Mouse (Mus musculus) forebrain, embryonic 16.5 days (tissue): Measurements from ENCODE around the gene Gcc1. TPM values are rescaled to one million over a fixed set of nuclear protein-coding genes. Genes with fewer than 3 reads are reported as not detected.

Experiments
- ATAC-seq: fragments of 200-750 bp; cut with Nextera tagmentation; 2 replicates; pipeline ENCODE4 v1.8.0; 2017; ENCODE audit warnings: mild to moderate bottlenecking, moderate library complexity
- H3K27ac ChIP-seq: fragments of 300-500 bp; sonication (generic); 2 replicates; pipeline ENCODE4 v1.5.1; 2014; ENCODE audit warnings: low read length, control low read depth
- H3K27me3 ChIP-seq: fragments of 300-500 bp; sonication (generic); replicated peaks from 2 replicates; pipeline ENCODE4 v1.6.1; 2014; ENCODE audit warnings: low read length; ENCODE audit not compliant: control insufficient read depth, insufficient read depth
- H3K36me3 ChIP-seq: fragments of 300-500 bp; sonication (generic); 2 replicates; pipeline ENCODE4 v1.6.1; 2014; ENCODE audit not compliant: control insufficient read depth, insufficient read depth
- H3K4me1 ChIP-seq: fragments of 300-500 bp; sonication (generic); replicated peaks from 2 replicates; pipeline ENCODE4 v1.6.1; 2014; ENCODE audit warnings: low read length; ENCODE audit not compliant: control insufficient read depth, insufficient read depth
- H3K4me2 ChIP-seq: fragments of 300-500 bp; sonication (generic); 2 replicates; pipeline ENCODE4 v1.6.1; 2014; ENCODE audit warnings: mild to moderate bottlenecking, low read length, control low read depth
- H3K4me3 ChIP-seq: fragments of 300-500 bp; sonication (generic); replicated peaks from 2 replicates; pipeline ENCODE4 v1.5.1; 2014; ENCODE audit warnings: mild to moderate bottlenecking, low read length, control low read depth
- H3K9ac ChIP-seq: fragments of 300-500 bp; sonication (generic); replicated peaks from 2 replicates; pipeline ENCODE4 v1.6.1; 2014; ENCODE audit warnings: low read depth, low read length, control low read depth
- H3K9me3 ChIP-seq: fragments of 300-500 bp; sonication (generic); 2 replicates; pipeline ENCODE4 v1.6.1; 2016; ENCODE audit warnings: low read length; ENCODE audit not compliant: control insufficient read depth
- WGBS: fragments of 180-500 bp; shearing (Covaris S2); extraction: QIAGEN DNeasy Blood & Tissue Kit; methylation state at CpG from one replicate; pipeline ENCODE4 v1.1.7; 2014; 5-methylcytosine and 5-hydroxymethylcytosine counted together
- polyA plus RNA-seq: library from polyadenylated mRNA; unstranded; fragments of >200 nt; fragmentation: Nextera tagmentation; extraction: Ambion mirVana; gene quantifications from 2 replicates; pipeline ENCODE4 v1.2.1, GENCODE M21; 2015

Gene Gcc1
- polyA plus RNA-seq, result 17.1 and 17.2 TPM in 2 replicates

GRCm38 (mm10) chr6:28428290-28428689 is at the start of gene Gcc1:
Gene Gcc1, minus strand, starts transcription at chr6:28428390.
- ATAC-seq, result no peak
- no peaks in the 10 kb centered on the region for H3K9me3 ChIP-seq
- no peak within 1 kb of the TSS for H3K27ac ChIP-seq
- no peak within 1 kb of the TSS for H3K9ac ChIP-seq
- H3K36me3 ChIP-seq, result no peaks in the 10 kb centered on the region
- H3K4me1 ChIP-seq, result peaks cover 12% of the 10 kb centered on the region
- H3K4me3 ChIP-seq, result no peak within 1 kb of the TSS
- 92% methylated on average over 3 of the region's 3 CpGs for WGBS
- H3K27me3 ChIP-seq, result no peaks in the 10 kb centered on the region
- H3K4me2 ChIP-seq, result no peak within 1 kb of the TSS

DNA sequence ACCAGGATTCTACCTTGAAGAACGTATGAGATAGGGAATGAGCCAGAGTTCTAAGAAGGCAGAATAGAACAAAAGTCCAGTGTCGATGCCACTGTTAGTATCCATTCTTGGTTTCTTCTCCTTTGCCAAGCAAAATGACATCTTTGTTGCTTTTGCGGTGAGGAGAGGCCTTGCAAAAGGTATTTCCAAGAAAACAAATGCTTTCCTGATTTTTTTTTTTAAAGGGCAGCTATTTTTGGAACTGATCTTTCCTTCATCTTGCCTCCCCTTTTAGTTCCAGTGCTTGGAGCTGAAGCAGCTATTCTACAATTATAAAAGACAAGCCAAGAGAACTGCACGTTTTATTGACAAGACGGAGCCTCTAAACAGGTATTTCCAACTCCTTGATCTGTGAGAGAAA is 46.6 kb upstream of the Gcc1 start, which contains the start of gene Snd1:
Gene Snd1 (plus strand): TSS at position 301 of the 400 bp plus-strand sequence.
- no peaks in the 10 kb centered on the region for H3K27me3 ChIP-seq
- H3K4me2 ChIP-seq, result no peak within 1 kb of the TSS
- H3K9me3 ChIP-seq, result no peaks in the 10 kb centered on the region
- WGBS, result 84% methylated on average over 5 of the region's 5 CpGs
- H3K4me3 ChIP-seq, result no peak within 1 kb of the TSS
- no peak within 1 kb of the TSS for H3K27ac ChIP-seq
- peaks cover 5% of the 10 kb centered on the region; the same call in 1 of the 2 replicates for H3K4me1 ChIP-seq
- no peak for ATAC-seq
- H3K9ac ChIP-seq, result no peak within 1 kb of the TSS
- H3K36me3 ChIP-seq, result no peaks in the 10 kb centered on the region

DNA sequence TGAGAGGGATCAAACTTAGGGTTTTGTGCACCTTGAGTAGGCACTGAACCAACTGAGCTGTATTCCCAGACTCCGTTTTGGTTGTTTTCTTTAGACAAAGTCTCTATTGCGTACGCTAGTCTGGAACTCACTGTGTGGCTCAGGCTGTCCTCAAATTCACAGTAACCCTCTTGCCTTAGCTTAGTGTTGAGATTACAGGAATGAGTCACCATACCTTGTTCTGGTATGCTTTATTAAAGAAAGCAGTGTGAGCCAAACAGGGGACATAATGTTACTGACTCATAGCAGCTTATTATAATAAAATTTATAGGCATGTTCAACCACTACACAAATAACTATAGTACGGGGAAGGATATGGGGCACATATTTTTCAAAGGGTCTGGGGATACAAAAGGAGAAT is 46.0 kb upstream of the Gcc1 start:
- H3K36me3 ChIP-seq, result no peaks in the 10 kb centered on the region
- H3K27ac ChIP-seq, result no peak overlapping the region
- H3K9ac ChIP-seq, result no peak overlapping the region
- no peaks in the 10 kb centered on the region for H3K27me3 ChIP-seq
- H3K4me2 ChIP-seq, result no peak overlapping the region
- 91% methylated on average over 4 of the region's 4 CpGs for WGBS
- no peak for ATAC-seq
- H3K9me3 ChIP-seq, result no peaks in the 10 kb centered on the region
- H3K4me1 ChIP-seq, result peaks cover 2% of the 10 kb centered on the region; the same call in 1 of the 2 replicates
- H3K4me3 ChIP-seq, result no peak overlapping the region

DNA sequence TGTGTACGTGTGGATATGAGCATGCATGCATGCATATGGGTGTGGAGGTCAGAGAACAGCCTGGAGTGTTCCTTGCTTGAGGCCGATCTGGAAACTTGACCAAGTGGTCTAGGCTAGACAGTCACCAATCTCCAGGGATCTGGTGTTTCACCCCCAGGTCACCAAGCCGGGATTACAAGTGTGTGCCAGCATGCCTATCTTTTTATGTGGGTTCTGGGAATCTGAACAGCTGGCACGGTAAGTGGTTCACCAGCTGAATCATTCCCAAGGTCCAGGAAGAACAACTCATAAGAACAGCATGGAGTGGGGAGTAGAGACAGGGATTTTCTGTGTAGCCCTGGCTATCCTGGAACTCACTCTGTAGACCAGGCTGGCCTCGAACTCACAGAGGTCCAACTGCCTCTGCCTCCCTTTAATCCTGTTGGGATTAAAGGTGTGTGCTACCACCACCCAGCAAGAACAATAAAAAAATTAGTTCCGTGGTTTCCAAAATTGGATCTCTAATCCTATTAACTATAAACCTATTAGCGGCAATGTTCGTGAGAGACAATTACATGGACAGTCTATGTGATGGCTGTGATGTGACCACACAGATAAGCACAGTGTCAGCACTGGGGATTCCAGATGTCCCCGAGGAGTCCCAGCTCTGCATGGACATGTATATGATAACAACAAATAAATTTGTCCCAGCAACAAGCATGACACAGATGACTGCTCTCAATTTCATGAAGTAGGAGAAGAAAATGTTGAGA is 43.3 kb upstream of the Gcc1 start:
- no peaks in the 10 kb centered on the region for H3K9me3 ChIP-seq
- no peaks in the 10 kb centered on the region for H3K27me3 ChIP-seq
- no peak overlapping the region for H3K4me2 ChIP-seq
- H3K36me3 ChIP-seq, result no peaks in the 10 kb centered on the region
- H3K4me3 ChIP-seq, result no peak overlapping the region
- WGBS, result 84% methylated on average over 9 of the region's 9 CpGs
- no peaks in the 10 kb centered on the region for H3K4me1 ChIP-seq
- H3K9ac ChIP-seq, result no peak overlapping the region
- no peak for ATAC-seq
- no peak overlapping the region for H3K27ac ChIP-seq

DNA sequence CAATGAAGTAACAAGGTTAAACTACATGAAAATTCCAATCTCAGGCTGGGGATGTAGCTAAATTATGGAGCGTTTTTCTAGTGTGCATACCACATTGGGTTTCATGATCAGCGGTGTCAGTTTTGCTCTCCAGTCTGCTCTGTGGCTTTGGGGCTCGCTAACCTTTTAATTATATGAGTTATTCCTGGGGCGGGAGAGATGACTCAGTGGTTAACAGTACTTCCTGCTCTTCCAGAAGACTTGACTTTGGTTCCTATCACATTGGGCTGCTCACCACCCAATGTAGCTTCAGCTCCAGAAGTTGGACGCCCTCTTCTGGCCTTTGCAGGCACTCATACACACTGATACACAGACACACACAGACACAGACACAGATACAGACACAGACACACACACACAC is 42.4 kb upstream of the Gcc1 start:
- H3K27ac ChIP-seq, result no peak overlapping the region
- no peak overlapping the region for H3K9ac ChIP-seq
- no peak for ATAC-seq
- no peaks in the 10 kb centered on the region for H3K36me3 ChIP-seq
- no peak overlapping the region for H3K4me2 ChIP-seq
- H3K27me3 ChIP-seq, result no peaks in the 10 kb centered on the region
- H3K4me3 ChIP-seq, result no peak overlapping the region
- H3K4me1 ChIP-seq, result no peaks in the 10 kb centered on the region
- 83% methylated on average over 5 of the region's 5 CpGs for WGBS
- H3K9me3 ChIP-seq, result no peaks in the 10 kb centered on the region

DNA sequence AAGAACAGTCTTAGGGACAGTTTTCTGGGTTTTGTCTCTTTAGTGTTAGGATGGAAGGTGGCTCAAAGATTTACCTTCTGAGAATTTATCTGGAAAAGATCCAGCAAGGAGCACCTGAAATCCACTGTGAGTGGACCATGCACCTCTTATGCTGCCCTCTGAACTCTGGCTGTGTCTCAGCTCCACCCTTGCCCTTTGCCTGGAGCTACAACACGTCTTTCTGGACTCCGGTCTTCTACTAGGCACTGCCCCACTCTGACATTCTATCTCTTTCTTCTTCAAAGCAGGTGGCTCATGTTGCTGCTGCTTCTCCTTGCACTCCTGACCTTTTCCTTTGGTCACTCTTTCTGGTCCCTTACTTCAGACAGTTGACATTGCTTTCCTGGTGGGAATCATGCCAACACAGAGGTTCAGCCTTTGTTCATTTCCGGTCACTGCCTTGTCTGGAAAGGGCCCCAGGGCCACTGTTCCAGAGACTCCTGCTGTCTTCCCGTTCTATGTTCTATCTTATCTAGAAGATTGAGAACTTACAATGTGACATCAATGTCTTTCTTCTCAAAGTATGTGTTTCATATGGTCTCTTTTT is 41.9 kb upstream of the Gcc1 start:
- no peak overlapping the region for H3K4me3 ChIP-seq
- H3K9ac ChIP-seq, result no peak overlapping the region
- H3K4me1 ChIP-seq, result no peaks in the 10 kb centered on the region
- H3K36me3 ChIP-seq, result no peaks in the 10 kb centered on the region
- H3K27ac ChIP-seq, result no peak overlapping the region
- no peak for ATAC-seq
- 83% methylated on average over 4 of the region's 4 CpGs for WGBS
- H3K4me2 ChIP-seq, result no peak overlapping the region
- no peaks in the 10 kb centered on the region for H3K9me3 ChIP-seq
- H3K27me3 ChIP-seq, result no peaks in the 10 kb centered on the region

- H3K4me2 ChIP-seq, result no peak overlapping the region
- ATAC-seq, result no peak
- WGBS, result 59% methylated on average over 6 of the region's 6 CpGs
Observed at GRCm38 (mm10) chr6:28464630-28465029, 36.4 kb upstream of the Gcc1 start.

DNA sequence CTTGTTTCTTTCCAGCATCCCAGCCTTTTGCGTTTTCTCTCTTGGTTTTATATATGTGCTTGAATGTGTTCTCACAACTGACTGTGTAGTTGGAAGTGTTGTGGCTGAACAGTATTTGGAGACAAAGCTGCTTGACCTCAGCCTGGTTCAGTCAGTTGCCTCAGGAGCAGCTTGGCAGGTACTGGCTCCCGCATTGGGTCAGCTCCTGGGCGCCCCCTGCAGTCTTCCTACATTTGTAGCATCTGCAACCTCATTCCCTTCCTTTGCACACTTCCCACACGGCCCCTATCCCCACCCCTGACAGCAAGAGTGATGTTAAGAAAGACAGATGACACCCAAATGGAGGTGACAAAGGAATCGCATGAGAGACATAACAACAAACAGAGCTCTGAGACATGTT is 32.3 kb upstream of the Gcc1 start:
- no peaks in the 10 kb centered on the region for H3K9me3 ChIP-seq
- H3K36me3 ChIP-seq, result no peaks in the 10 kb centered on the region
- H3K27me3 ChIP-seq, result no peaks in the 10 kb centered on the region
- WGBS, result 11% methylated on average over 5 of the region's 5 CpGs
- no peak overlapping the region for H3K27ac ChIP-seq
- H3K4me3 ChIP-seq, result no peak overlapping the region
- H3K9ac ChIP-seq, result no peak overlapping the region
- H3K4me2 ChIP-seq, result no peak overlapping the region
- no peak for ATAC-seq
- H3K4me1 ChIP-seq, result no peaks in the 10 kb centered on the region

More at GRCm38 (mm10) chr6:28464630-28465029, 36.4 kb upstream of the Gcc1 start:
- Histone ChIP-seq H3K27ac (no peak overlapping the region), H3K4me1 (no peaks in the 10 kb centered on the region), H3K36me3 (no peaks in the 10 kb centered on the region), H3K27me3 (no peaks in the 10 kb centered on the region), H3K9ac (no peak overlapping the region), H3K4me3 (no peak overlapping the region), H3K9me3 (no peaks in the 10 kb centered on the region)

DNA sequence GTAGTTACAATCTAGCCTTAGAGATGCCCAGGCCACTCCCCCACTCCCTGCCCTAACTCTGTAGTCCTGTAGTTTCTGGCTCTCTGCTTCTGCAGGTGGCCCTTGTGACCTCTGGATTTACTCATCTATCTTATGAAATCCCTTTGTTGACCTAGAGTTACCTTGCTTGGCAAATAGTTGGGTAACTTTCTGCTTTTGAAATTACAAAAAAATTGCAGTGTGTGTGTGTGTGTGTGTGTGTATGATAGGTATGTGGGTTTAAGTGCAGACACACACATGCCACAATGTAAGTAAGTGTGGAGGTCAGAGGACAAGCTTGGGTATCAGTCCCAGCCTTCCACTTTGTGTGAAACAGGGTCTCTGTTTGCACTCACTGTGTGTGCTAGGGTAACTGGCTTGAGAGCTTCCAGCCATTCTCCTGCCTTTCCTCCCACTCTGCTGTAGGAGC is 31.1 kb upstream of the Gcc1 start:
- ATAC-seq, result no peak
- H3K27me3 ChIP-seq, result no peaks in the 10 kb centered on the region
- no peak overlapping the region for H3K9ac ChIP-seq
- no peaks in the 10 kb centered on the region for H3K36me3 ChIP-seq
- no peak overlapping the region for H3K27ac ChIP-seq
- H3K4me1 ChIP-seq, result no peaks in the 10 kb centered on the region
- H3K9me3 ChIP-seq, result no peaks in the 10 kb centered on the region
- H3K4me2 ChIP-seq, result no peak overlapping the region
- no peak overlapping the region for H3K4me3 ChIP-seq
